Mouse (Mus musculus): ENCODE measurements around the gene Glt28d2. TPM values are rescaled to one million over a fixed set of nuclear protein-coding genes. Genes with fewer than 3 reads are reported as not detected.
A peak's percentile ranks its signal among the peaks of the same experiment; 100 is the strongest.

Gene Glt28d2
- polyA plus RNA-seq, 1 experiment from 2014 or later: 2.2 TPM

DNA sequence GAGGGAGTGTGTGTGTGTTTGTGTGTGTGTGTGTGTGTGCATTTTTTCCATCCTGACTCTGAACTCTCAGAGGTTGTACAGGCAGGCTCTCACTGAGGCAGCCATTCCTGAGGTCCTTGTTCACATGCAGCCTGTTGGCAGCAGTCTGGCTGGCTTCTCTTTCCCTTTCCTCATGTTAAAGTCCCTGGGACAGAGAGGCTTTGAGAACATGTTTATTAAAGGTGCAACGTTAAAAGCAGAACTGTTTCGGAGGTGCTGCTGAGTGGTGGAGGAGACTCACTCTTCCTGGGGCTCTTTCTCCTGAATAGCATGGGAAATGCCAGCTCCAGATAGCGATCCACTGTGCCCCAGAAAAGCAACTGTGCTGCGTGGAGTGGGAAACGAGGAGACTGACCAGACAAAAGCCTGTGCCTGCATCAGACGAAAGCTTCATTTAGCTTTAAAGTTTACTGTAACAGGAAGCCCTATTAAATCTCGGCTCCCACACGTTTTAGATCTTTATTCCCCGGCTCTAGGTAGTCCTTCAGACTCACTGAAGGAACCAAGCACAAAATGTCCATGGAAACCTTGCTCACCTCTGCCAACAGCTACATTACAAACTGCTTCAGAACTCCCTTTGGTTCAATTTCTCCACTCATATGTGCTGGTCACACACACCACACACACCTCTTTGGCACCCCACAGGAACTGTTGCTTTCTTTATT lies 45.0 kb downstream of the Glt28d2 start:
- no peak for ATAC-seq (ENCODE audit: insufficient number of reproducible peaks, insufficient read depth, low FRiP score, low read depth)
- no peaks in the 10 kb centered on the region for H3K9me3 ChIP-seq (ENCODE audit: control insufficient read depth, low read length)
- peaks cover 9 to 15% of the 10 kb centered on the region in 2 experiments for H3K4me1 ChIP-seq (ENCODE audit: control insufficient read depth in 2 of 2, insufficient read depth in 2 of 2, low read length in 2 of 2)
- peak overlapping the region; percentile 44; the same call in 1 of the 2 replicates for H3K9ac ChIP-seq (ENCODE audit: low read length)
- H3K36me3 ChIP-seq (ENCODE audit: control insufficient read depth, insufficient read depth, low read length): no peaks in the 10 kb centered on the region
- no peaks in the 10 kb centered on the region for H3K27me3 ChIP-seq (ENCODE audit: control insufficient read depth, insufficient read depth, low read length)
- no peak overlapping the region for H3K4me3 ChIP-seq (ENCODE audit: control insufficient read depth in 1 of 2, insufficient read depth in 1 of 2, low read depth in 1 of 2, low read length in 2 of 2)
- H3K4me2 ChIP-seq (ENCODE audit: low read length): peak overlapping the region; percentile 38
- WGBS: 25% methylated on average over 9 of the region's 9 CpGs
- peak overlapping the region; percentile 79 to 87 for H3K27ac ChIP-seq (replicated peaks in 1 of 2; ENCODE audit: control insufficient read depth in 1 of 2, insufficient read depth in 1 of 2, low read depth in 2 of 2, low read length in 2 of 2)

DNA sequence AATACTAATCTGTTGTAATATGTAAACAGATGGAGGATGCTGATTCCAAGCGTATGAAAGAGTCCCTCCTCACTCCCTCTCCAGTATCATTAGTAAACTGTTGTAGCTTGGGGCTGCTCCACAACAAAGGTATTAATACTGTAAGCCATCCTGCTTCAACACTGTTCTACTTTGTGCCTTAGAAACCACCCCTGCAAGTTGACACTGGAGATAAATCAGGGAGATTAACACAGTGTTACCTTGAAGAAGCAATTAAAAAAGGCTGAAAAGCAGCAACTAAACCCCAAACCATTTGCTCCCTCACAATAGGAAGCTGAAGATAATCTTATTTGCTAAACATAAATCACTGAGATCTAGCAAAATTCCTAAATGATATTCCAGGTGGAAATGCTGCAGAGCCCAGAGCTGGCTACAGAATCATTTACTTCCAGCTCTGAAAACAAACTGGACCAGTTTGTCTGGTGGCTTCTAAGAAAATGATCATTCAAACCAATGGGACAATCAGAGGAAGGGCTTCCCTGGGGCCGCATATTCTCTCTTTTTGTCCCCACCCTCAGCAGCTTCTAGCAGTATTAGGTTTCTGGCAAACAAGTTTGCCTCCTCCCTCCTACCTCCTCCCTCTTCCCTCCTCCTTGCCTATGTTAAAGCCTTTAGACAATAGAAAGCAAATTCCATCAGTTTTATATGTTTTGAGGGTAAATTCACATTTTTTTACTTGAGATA lies 45.7 kb downstream of the Glt28d2 start:
- Histone ChIP-seq H3K9ac (ENCODE audit: low read length) (peak overlapping the region; percentile 44; the same call in 1 of the 2 replicates), H3K27me3 (ENCODE audit: control insufficient read depth, insufficient read depth, low read length) (no peaks in the 10 kb centered on the region), H3K4me1 (ENCODE audit: control insufficient read depth in 2 of 2, insufficient read depth in 2 of 2, low read length in 2 of 2) (peaks cover 9 to 15% of the 10 kb centered on the region in 2 experiments), H3K9me3 (ENCODE audit: control insufficient read depth, low read length) (no peaks in the 10 kb centered on the region), H3K36me3 (ENCODE audit: control insufficient read depth, insufficient read depth, low read length) (no peaks in the 10 kb centered on the region), H3K27ac (replicated peaks in 1 of 2; ENCODE audit: control insufficient read depth in 1 of 2, insufficient read depth in 1 of 2, low read depth in 2 of 2, low read length in 2 of 2) (peak overlapping the region; percentile 79 to 87), H3K4me3 (ENCODE audit: control insufficient read depth in 1 of 2, insufficient read depth in 1 of 2, low read depth in 1 of 2, low read length in 2 of 2) (no peak overlapping the region), H3K4me2 (ENCODE audit: low read length) (peak overlapping the region; percentile 38; the same call in 1 of the 2 replicates)
- 55% methylated on average over 2 of the region's 2 CpGs for WGBS
- ATAC-seq (ENCODE audit: insufficient number of reproducible peaks, insufficient read depth, low FRiP score, low read depth): no peak

GRCm38 (mm10) chr3:85833627-85834026 lies 53.7 kb downstream of the Glt28d2 start:
- Histone ChIP-seq H3K27ac (replicated peaks in 1 of 2; ENCODE audit: control insufficient read depth in 1 of 2, insufficient read depth in 1 of 2, low read depth in 2 of 2, low read length in 2 of 2) (no peak overlapping the region), H3K36me3 (ENCODE audit: control insufficient read depth, insufficient read depth, low read length) (no peaks in the 10 kb centered on the region), H3K9me3 (ENCODE audit: control insufficient read depth, low read length) (no peaks in the 10 kb centered on the region), H3K9ac (ENCODE audit: low read length) (no peak overlapping the region), H3K4me2 (ENCODE audit: low read length) (no peak overlapping the region), H3K4me3 (ENCODE audit: control insufficient read depth in 1 of 2, insufficient read depth in 1 of 2, low read depth in 1 of 2, low read length in 2 of 2) (no peak overlapping the region), H3K4me1 (ENCODE audit: control insufficient read depth in 2 of 2, insufficient read depth in 2 of 2, low read length in 2 of 2) (no peaks in the 10 kb centered on the region), H3K27me3 (ENCODE audit: control insufficient read depth, insufficient read depth, low read length) (no peaks in the 10 kb centered on the region)
- ATAC-seq (ENCODE audit: insufficient number of reproducible peaks, insufficient read depth, low FRiP score, low read depth): no peak
- WGBS: 68% methylated on average over 1 of the region's 1 CpGs

GRCm38 (mm10) chr3:85832490-85833155 lies 54.7 kb downstream of the Glt28d2 start:
- H3K4me2 ChIP-seq (ENCODE audit: low read length): no peak overlapping the region
- H3K4me1 ChIP-seq (ENCODE audit: control insufficient read depth in 2 of 2, insufficient read depth in 2 of 2, low read length in 2 of 2): no peaks in the 10 kb centered on the region
- no peak overlapping the region for H3K9ac ChIP-seq (ENCODE audit: low read length)
- no peak overlapping the region for H3K4me3 ChIP-seq (ENCODE audit: control insufficient read depth in 1 of 2, insufficient read depth in 1 of 2, low read depth in 1 of 2, low read length in 2 of 2)
- H3K27me3 ChIP-seq (ENCODE audit: control insufficient read depth, insufficient read depth, low read length): no peaks in the 10 kb centered on the region
- no peaks in the 10 kb centered on the region for H3K36me3 ChIP-seq (ENCODE audit: control insufficient read depth, insufficient read depth, low read length)
- no peak overlapping the region for H3K27ac ChIP-seq (replicated peaks in 1 of 2; ENCODE audit: control insufficient read depth in 1 of 2, insufficient read depth in 1 of 2, low read depth in 2 of 2, low read length in 2 of 2)
- no peak for ATAC-seq (ENCODE audit: insufficient number of reproducible peaks, insufficient read depth, low FRiP score, low read depth)
- 84% methylated on average over 10 of the region's 10 CpGs for whole genome bisulfite sequencing
- H3K9me3 ChIP-seq (ENCODE audit: control insufficient read depth, low read length): no peaks in the 10 kb centered on the region

- Histone ChIP-seq H3K27me3 (ENCODE audit: control insufficient read depth, insufficient read depth, low read length) (no peaks in the 10 kb centered on the region), H3K4me2 (ENCODE audit: low read length) (no peak overlapping the region), H3K9me3 (ENCODE audit: control insufficient read depth, low read length) (no peaks in the 10 kb centered on the region), H3K9ac (ENCODE audit: low read length) (no peak overlapping the region), H3K27ac (replicated peaks in 1 of 2; ENCODE audit: control insufficient read depth in 1 of 2, insufficient read depth in 1 of 2, low read depth in 2 of 2, low read length in 2 of 2) (no peak overlapping the region), H3K4me3 (ENCODE audit: control insufficient read depth in 1 of 2, insufficient read depth in 1 of 2, low read depth in 1 of 2, low read length in 2 of 2) (no peak overlapping the region), H3K4me1 (ENCODE audit: control insufficient read depth in 2 of 2, insufficient read depth in 2 of 2, low read length in 2 of 2) (no peaks in the 10 kb centered on the region), H3K36me3 (ENCODE audit: control insufficient read depth, insufficient read depth, low read length) (no peaks in the 10 kb centered on the region)
- no peak for ATAC-seq (ENCODE audit: insufficient number of reproducible peaks, insufficient read depth, low FRiP score, low read depth)
- WGBS: 79% methylated on average over 1 of the region's 1 CpGs
Measured at GRCm38 (mm10) chr3:85831785-85832184, 55.5 kb downstream of the Glt28d2 start.

DNA sequence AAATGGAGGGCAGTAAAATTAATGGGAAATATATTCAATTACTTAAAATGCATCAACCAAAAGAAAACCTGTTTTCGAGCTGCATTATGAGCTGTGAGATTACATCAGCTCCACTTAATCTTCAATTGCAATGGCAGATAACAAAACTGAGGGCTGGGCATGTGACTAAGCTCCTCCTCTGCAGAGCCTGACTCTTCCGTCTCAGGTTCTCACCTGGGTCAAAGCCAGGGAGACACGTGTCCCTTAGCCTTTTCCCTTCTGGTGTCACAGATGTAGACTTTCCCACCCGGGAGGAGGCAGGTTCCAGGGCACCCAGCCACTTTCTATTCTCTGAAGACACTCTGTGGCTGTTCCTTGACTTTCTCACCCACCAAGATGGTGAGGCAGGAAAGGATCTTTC lies 58.3 kb downstream of the Glt28d2 start:
- Histone ChIP-seq H3K4me3 (ENCODE audit: control insufficient read depth in 1 of 2, insufficient read depth in 1 of 2, low read depth in 1 of 2, low read length in 2 of 2) (no peak overlapping the region), H3K9me3 (ENCODE audit: control insufficient read depth, low read length) (no peaks in the 10 kb centered on the region), H3K27me3 (ENCODE audit: control insufficient read depth, insufficient read depth, low read length) (no peaks in the 10 kb centered on the region), H3K9ac (ENCODE audit: low read length) (no peak overlapping the region), H3K4me1 (ENCODE audit: control insufficient read depth in 2 of 2, insufficient read depth in 2 of 2, low read length in 2 of 2) (no peaks in the 10 kb centered on the region), H3K36me3 (ENCODE audit: control insufficient read depth, insufficient read depth, low read length) (no peaks in the 10 kb centered on the region), H3K27ac (replicated peaks in 1 of 2; ENCODE audit: control insufficient read depth in 1 of 2, insufficient read depth in 1 of 2, low read depth in 2 of 2, low read length in 2 of 2) (no peak overlapping the region), H3K4me2 (ENCODE audit: low read length) (no peak overlapping the region)
- ATAC-seq (ENCODE audit: insufficient number of reproducible peaks, insufficient read depth, low FRiP score, low read depth): no peak
- WGBS: 56% methylated on average over 4 of the region's 4 CpGs

DNA sequence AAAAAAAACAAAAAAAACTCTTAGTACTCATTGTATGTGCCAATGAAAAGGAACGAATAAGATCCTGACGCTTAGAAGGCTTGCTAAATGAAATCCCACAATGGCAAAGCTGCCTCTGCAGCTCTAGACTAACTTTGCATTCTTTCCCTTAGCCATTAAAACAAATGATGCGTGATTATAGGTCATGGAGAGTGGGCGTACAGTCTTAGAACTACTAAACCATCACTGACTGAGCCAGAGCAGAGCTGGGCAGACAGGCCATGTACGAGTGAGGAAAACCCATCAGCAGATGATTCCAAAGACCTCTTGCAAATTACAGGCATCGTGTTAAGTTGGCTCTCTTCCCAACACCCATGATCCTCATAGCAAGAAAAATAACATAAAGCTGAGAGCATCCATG lies 59.5 kb downstream of the Glt28d2 start:
- WGBS: 84% methylated on average over 6 of the region's 6 CpGs

More for the DNA sequence above, 59.5 kb downstream of the Glt28d2 start:
- no peak overlapping the region for H3K4me2 ChIP-seq (ENCODE audit: low read length)
- no peaks in the 10 kb centered on the region for H3K27me3 ChIP-seq (ENCODE audit: control insufficient read depth, insufficient read depth, low read length)
- ATAC-seq (ENCODE audit: insufficient number of reproducible peaks, insufficient read depth, low FRiP score, low read depth): no peak
- H3K4me3 ChIP-seq (ENCODE audit: control insufficient read depth in 1 of 2, insufficient read depth in 1 of 2, low read depth in 1 of 2, low read length in 2 of 2): no peak overlapping the region
- H3K9me3 ChIP-seq (ENCODE audit: control insufficient read depth, low read length): no peaks in the 10 kb centered on the region
- H3K9ac ChIP-seq (ENCODE audit: low read length): no peak overlapping the region
- H3K4me1 ChIP-seq (ENCODE audit: control insufficient read depth in 2 of 2, insufficient read depth in 2 of 2, low read length in 2 of 2): no peaks in the 10 kb centered on the region
- H3K27ac ChIP-seq (replicated peaks in 1 of 2; ENCODE audit: control insufficient read depth in 1 of 2, insufficient read depth in 1 of 2, low read depth in 2 of 2, low read length in 2 of 2): no peak overlapping the region
- no peaks in the 10 kb centered on the region for H3K36me3 ChIP-seq (ENCODE audit: control insufficient read depth, insufficient read depth, low read length)

Data from heart, embryonic 14.5 days (tissue).